Mouse (Mus musculus) midbrain, embryonic 16.5 days (tissue): ENCODE measurements around the gene Srsf7. TPM values are rescaled to one million over a fixed set of nuclear protein-coding genes. Genes with fewer than 3 reads are reported as not detected.

Experiments
- ATAC-seq: fragments of 200-750 bp; cut with Nextera tagmentation; 2 replicates; pipeline ENCODE4 v1.8.0; 2017; ENCODE audit warnings: moderate TSS enrichment
- H3K27ac ChIP-seq: fragments of 300-500 bp; sonication (generic); 2 replicates; pipeline ENCODE4 v1.5.1; 2014; ENCODE audit warnings: mild to moderate bottlenecking, low read length, mixed read lengths
- H3K27me3 ChIP-seq: fragments of 300-500 bp; sonication (generic); 2 replicates; pipeline ENCODE4 v1.6.1; 2014; ENCODE audit warnings: low read depth, low read length, mixed read lengths; ENCODE audit not compliant: control insufficient read depth, insufficient read depth
- H3K36me3 ChIP-seq: fragments of 300-500 bp; sonication (generic); 2 replicates; pipeline ENCODE4 v1.6.1; 2014; ENCODE audit warnings: mild to moderate bottlenecking, low read length, moderate library complexity, mixed read lengths; ENCODE audit not compliant: control insufficient read depth, insufficient read depth
- H3K4me1 ChIP-seq: fragments of 300-500 bp; sonication (generic); 2 replicates; pipeline ENCODE4 v1.6.1; 2014; ENCODE audit warnings: mild to moderate bottlenecking, low read length, mixed read lengths; ENCODE audit not compliant: control insufficient read depth, insufficient read depth
- H3K4me2 ChIP-seq: fragments of 300-500 bp; sonication (generic); 2 replicates; pipeline ENCODE4 v1.6.1; 2014; ENCODE audit warnings: mild to moderate bottlenecking, low read length, mixed read lengths
- H3K4me3 ChIP-seq: fragments of 300-500 bp; sonication (generic); 2 replicates; pipeline ENCODE4 v1.5.1; 2014; ENCODE audit warnings: low read depth, mild to moderate bottlenecking, low read length, moderate library complexity, mixed read lengths
- H3K9ac ChIP-seq: fragments of 300-500 bp; sonication (generic); 2 replicates; pipeline ENCODE4 v1.6.1; 2014; ENCODE audit warnings: low read depth, low read length, mixed read lengths
- H3K9me3 ChIP-seq: fragments of 300-500 bp; sonication (generic); replicated peaks from 2 replicates; pipeline ENCODE4 v1.6.1; 2014; ENCODE audit warnings: mild to moderate bottlenecking, low read length, mixed read lengths; ENCODE audit not compliant: control insufficient read depth, poor library complexity, severe bottlenecking
- WGBS: fragments of 180-500 bp; shearing (Covaris S2); extraction: QIAGEN DNeasy Blood & Tissue Kit; methylation state at CpG from one replicate; pipeline ENCODE4 v1.1.7; 2014; 5-methylcytosine and 5-hydroxymethylcytosine counted together
- polyA plus RNA-seq: library from polyadenylated mRNA; unstranded; fragments of >200 nt; fragmentation: Nextera tagmentation; extraction: Ambion mirVana; gene quantifications from 2 replicates; pipeline ENCODE4 v1.2.1, GENCODE M21; 2015

The Srsf7 gene
- polyA plus RNA-seq, 1 experiment from 2014 or later = 395 TPM

DNA sequence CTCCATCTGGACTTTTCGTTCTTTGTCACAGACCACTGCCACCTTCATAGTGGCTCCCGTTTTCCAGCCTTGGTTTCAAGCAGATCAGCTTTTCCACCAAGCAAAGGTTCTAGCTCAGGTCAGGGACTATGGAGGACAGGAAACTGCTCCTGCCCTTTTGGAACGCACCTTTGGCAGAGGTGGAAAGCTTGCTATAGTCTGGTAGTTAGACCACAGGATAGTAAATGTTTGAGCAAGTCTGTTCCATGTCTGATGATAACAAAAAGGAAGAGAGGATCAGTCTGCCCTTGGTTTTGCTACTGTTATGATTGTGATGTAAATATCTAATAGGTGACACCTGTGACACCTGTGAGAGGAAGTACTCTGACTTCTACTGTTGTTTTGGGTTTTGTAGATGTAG, 31.1 kb downstream of the Srsf7 start:
- Histone ChIP-seq H3K4me1 (no peaks in the 10 kb centered on the region), H3K27me3 (no peaks in the 10 kb centered on the region), H3K27ac (no peak overlapping the region), H3K36me3 (no peaks in the 10 kb centered on the region), H3K4me3 (no peak overlapping the region), H3K9ac (no peak overlapping the region), H3K4me2 (no peak overlapping the region), H3K9me3 (no peaks in the 10 kb centered on the region)
- no peak for ATAC-seq
- 91% methylated on average over 3 of the region's 3 CpGs for WGBS

DNA sequence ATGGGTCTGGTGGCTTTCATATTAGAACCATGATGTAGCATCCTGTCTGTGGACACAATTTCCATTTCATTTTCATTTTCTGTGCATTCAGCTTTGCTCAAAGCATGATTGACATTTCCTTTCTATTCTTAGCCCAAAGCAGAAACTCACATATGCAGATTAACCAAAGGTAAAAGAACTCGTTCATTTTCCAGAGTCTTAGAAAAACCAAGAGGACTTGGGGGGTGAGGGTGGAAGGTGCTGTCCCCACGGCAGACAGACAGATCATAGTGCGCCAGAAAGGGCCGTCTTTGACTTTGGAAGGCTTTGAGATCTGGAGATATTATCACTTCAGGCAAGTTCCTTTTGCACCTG, 31.7 kb downstream of the Srsf7 start:
- Histone ChIP-seq H3K4me1 (no peaks in the 10 kb centered on the region), H3K9ac (no peak overlapping the region), H3K27ac (no peak overlapping the region), H3K4me2 (no peak overlapping the region), H3K27me3 (no peaks in the 10 kb centered on the region), H3K9me3 (no peaks in the 10 kb centered on the region), H3K4me3 (no peak overlapping the region), H3K36me3 (no peaks in the 10 kb centered on the region)
- ATAC-seq = no peak
- WGBS = 58% methylated on average over 4 of the region's 4 CpGs

DNA sequence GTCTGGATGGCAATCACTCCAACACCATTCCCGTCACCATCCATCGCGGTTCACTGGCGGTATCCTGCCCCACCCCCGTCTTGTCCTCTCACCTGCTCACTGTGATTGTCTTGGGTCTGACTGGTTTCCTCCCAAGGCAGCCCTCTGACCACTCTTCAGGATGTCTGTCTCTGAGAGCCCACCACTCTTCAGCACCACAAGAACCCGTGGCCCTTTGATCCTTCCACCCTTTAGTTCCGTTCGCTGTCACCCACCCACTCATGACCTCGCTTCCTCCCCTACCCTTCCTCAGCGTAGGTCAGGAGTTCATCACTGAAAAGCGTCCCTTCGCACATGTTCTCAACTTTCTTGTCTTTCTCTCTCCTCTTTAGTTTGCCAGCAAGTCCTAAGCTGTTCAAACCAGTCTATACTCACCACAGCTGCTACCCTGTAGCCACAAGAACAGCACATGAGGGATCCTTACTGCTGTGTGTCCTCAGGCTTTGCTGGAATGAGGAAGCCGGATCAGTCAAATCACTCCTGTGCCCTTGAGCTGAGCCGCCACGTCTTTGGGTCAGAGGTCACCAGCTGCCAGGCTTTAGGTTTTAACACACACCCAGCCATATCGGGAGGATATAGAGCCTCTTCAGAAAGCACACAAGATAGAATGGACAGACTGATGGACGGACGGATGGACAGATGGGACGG, 32.3 kb downstream of the Srsf7 start:
- Histone ChIP-seq H3K4me3 (no peak overlapping the region), H3K4me1 (no peaks in the 10 kb centered on the region), H3K36me3 (no peaks in the 10 kb centered on the region), H3K9ac (no peak overlapping the region), H3K27me3 (no peaks in the 10 kb centered on the region), H3K9me3 (no peaks in the 10 kb centered on the region), H3K4me2 (no peak overlapping the region), H3K27ac (no peak overlapping the region)
- WGBS = 78% methylated on average over 19 of the region's 19 CpGs
- ATAC-seq = no peak

DNA sequence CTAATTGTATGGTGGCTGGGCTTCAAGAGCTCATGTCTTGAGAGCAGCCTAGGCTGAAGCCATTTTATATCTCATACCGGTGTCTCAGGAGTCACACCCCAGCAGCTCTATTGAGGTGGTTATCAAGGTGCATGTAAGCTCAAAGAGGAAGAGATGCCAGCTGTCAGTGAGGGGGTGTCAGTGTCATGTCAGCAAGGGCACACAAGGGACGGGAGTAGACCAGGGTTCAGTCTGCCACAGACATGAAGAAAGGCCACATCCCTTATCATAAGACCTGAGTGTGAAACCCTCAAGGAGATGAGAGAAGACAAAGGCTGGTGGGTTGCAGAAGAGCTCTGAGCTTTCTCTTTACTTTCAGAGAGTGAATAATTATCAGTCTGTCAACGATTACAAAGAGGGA, 33.0 kb downstream of the Srsf7 start:
- 94% methylated on average over 3 of the region's 3 CpGs for WGBS

DNA sequence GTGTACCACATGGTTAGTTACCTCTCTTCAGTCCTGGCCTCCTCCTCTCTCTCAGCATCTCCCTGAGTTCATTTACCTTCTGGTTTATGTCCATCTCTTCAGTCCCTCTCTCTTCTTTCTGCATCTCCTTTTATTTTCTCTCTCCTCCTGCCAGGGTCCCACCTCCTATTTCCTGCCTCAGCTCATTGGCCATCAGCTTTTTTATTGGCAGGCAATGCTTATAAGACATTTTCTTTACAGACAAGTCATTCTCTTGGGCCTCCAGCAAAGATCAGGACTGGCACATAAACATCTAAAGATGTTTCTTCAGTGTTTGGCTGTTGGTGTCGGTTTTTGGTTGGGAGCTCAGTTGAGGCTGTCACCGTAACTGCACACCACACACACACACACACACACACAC, 33.4 kb downstream of the Srsf7 start:
- Histone ChIP-seq H3K27ac (no peak overlapping the region), H3K4me3 (no peak overlapping the region), H3K27me3 (no peaks in the 10 kb centered on the region), H3K4me2 (no peak overlapping the region), H3K36me3 (no peaks in the 10 kb centered on the region), H3K9ac (no peak overlapping the region), H3K4me1 (peaks cover 8% of the 10 kb centered on the region; the same call in 1 of the 2 replicates), H3K9me3 (no peaks in the 10 kb centered on the region)
- WGBS = 94% methylated on average over 2 of the region's 2 CpGs
- no peak for ATAC-seq

More for the DNA sequence above, 33.0 kb downstream of the Srsf7 start:
- no peaks in the 10 kb centered on the region for H3K27me3 ChIP-seq
- no peak for ATAC-seq
- H3K4me2 ChIP-seq = no peak overlapping the region
- no peaks in the 10 kb centered on the region for H3K9me3 ChIP-seq
- H3K36me3 ChIP-seq = no peaks in the 10 kb centered on the region
- no peak overlapping the region for H3K27ac ChIP-seq
- H3K9ac ChIP-seq = no peak overlapping the region
- no peak overlapping the region for H3K4me3 ChIP-seq
- peaks cover 3% of the 10 kb centered on the region; the same call in 1 of the 2 replicates for H3K4me1 ChIP-seq

DNA sequence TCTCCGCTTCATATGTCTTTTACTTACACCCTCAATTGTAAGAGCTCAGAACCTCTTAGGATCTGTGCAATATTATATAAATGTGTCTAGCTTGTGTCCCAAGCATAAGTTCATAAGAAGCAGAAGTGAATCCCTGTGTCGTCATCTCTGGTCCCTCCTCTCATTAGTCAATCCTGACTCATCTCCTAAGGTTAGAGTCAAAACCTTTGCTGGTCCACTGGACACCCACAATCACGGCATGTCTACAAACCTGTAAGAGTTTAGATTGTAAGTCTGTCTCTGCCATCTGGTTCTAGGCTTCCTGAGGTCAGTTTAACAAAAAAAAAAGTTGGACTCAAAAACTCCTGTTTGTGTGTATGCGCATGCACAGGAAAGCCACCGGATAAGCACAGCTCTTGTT, 34.3 kb downstream of the Srsf7 start:
- no peak overlapping the region for H3K27ac ChIP-seq
- no peak overlapping the region for H3K4me2 ChIP-seq
- no peak overlapping the region for H3K4me3 ChIP-seq
- no peak for ATAC-seq
- H3K9ac ChIP-seq = no peak overlapping the region
- H3K4me1 ChIP-seq = peaks cover 17% of the 10 kb centered on the region
- WGBS = 93% methylated on average over 5 of the region's 5 CpGs
- H3K36me3 ChIP-seq = no peaks in the 10 kb centered on the region
- H3K9me3 ChIP-seq = no peaks in the 10 kb centered on the region
- H3K27me3 ChIP-seq = no peaks in the 10 kb centered on the region

DNA sequence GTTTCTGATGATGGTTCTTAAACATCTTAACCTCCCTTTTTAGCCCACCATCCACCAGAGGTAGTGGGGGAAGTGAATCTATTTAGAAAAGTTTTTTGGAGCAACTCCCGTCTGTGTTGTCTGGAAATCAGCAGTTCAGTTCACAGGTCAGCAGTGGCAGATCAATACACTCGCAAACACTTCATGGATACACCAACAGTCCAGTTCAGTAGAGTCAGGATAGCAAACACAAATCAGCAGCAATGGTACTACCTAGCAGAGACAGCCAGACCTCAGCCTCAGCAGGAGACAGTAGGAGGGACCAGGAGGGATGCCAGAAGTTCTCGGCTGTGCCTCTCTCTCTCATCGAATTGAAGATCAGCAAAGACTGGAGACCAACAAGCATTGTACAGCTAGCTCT, 35.2 kb downstream of the Srsf7 start:
- Histone ChIP-seq H3K4me3 (no peak overlapping the region), H3K9me3 (no peaks in the 10 kb centered on the region), H3K27me3 (no peaks in the 10 kb centered on the region), H3K4me2 (no peak overlapping the region), H3K27ac (no peak overlapping the region), H3K9ac (no peak overlapping the region), H3K4me1 (peaks cover 18% of the 10 kb centered on the region), H3K36me3 (no peaks in the 10 kb centered on the region)
- WGBS = 85% methylated on average over 4 of the region's 4 CpGs
- ATAC-seq = no peak

DNA sequence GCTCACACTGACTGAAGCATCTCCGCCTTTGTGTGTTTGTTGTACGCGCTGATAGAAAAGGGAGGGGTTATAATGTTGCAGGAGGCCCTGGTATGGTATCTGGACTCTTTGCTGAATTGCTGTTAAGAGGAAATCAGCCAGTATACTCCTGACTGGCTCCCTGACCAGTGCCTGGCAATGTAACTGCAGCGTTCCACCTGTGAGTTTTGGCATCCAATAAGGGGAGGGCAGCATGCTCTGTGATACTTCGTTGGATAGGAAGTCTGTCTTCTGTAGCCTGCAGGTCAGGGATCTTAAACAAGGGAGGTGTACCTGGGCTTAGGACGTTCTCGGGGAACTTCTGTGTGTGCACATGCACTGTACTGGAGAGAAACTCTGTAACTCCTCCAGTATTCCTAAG, 36.2 kb downstream of the Srsf7 start:
- H3K36me3 ChIP-seq = no peaks in the 10 kb centered on the region
- H3K27ac ChIP-seq = no peak overlapping the region
- no peak overlapping the region for H3K4me3 ChIP-seq
- no peak for ATAC-seq
- no peak overlapping the region for H3K4me2 ChIP-seq
- no peaks in the 10 kb centered on the region for H3K27me3 ChIP-seq
- H3K4me1 ChIP-seq = peaks cover 18% of the 10 kb centered on the region
- H3K9ac ChIP-seq = no peak overlapping the region
- WGBS = 96% methylated on average over 7 of the region's 7 CpGs
- no peaks in the 10 kb centered on the region for H3K9me3 ChIP-seq

DNA sequence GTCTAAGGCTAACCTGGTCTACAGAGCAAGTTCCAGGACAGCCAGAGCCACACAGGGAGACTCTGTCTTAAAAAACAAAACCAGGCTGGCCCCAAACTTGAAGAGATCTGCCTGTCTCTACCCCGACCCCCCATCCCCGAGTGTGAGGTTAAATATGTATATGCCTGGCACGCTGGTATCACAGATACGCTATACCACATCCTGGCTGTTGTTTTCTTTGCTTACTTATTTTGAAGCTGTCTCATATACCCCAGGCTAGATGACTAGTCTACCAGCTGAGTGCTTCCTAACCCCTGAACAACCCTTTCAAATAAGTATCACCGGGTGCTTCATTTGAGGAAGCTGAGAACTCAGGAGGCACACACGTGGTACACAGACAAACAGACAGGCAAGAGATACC, 37.3 kb downstream of the Srsf7 start:
- Histone ChIP-seq H3K27ac (no peak overlapping the region), H3K27me3 (no peaks in the 10 kb centered on the region), H3K4me2 (no peak overlapping the region), H3K9ac (no peak overlapping the region), H3K36me3 (no peaks in the 10 kb centered on the region), H3K9me3 (no peaks in the 10 kb centered on the region), H3K4me1 (peaks cover 18% of the 10 kb centered on the region), H3K4me3 (no peak overlapping the region)
- ATAC-seq = no peak
- WGBS = 92% methylated on average over 6 of the region's 6 CpGs
